Mouse (Mus musculus) kidney, embryonic 14.5 days (tissue): ENCODE measurements at regions not wholly inside any gene's neighbourhood (a gene's known extent, or its start where the extent isn't known, plus 50 kb on each side); places are given as distances from the start of the nearest gene placed in this dataset.

Source experiments
- ATAC-seq: fragments of 200-750 bp; cut with Nextera tagmentation; 2 replicates; pipeline ENCODE4 v1.8.0; 2017; ENCODE audit warnings: moderate number of reproducible peaks, mild to moderate bottlenecking, moderate TSS enrichment, moderate library complexity; ENCODE audit not compliant: low FRiP score, low TSS enrichment
- H3K27ac ChIP-seq: fragments of 300-500 bp; sonication (generic); 2 replicates; pipeline ENCODE4 v1.5.1; 2014; ENCODE audit warnings: low read depth, mild to moderate bottlenecking, low read length, moderate library complexity, mixed read lengths
- H3K27me3 ChIP-seq: fragments of 300-500 bp; sonication (generic); 2 replicates; pipeline ENCODE4 v1.6.1; 2014; ENCODE audit warnings: mild to moderate bottlenecking, low read length; ENCODE audit not compliant: control insufficient read depth, insufficient read depth
- H3K36me3 ChIP-seq: fragments of 300-500 bp; sonication (generic); 2 replicates; pipeline ENCODE4 v1.6.1; 2014; ENCODE audit warnings: low read length, mixed read lengths; ENCODE audit not compliant: control insufficient read depth, insufficient read depth
- H3K4me1 ChIP-seq: fragments of 300-500 bp; sonication (generic); 2 replicates; pipeline ENCODE4 v1.6.1; 2014; ENCODE audit warnings: low read length, mixed read lengths; ENCODE audit not compliant: control insufficient read depth, insufficient read depth
- H3K4me2 ChIP-seq: fragments of 300-500 bp; sonication (generic); replicated peaks from 2 replicates; pipeline ENCODE4 v1.6.1; 2014; ENCODE audit warnings: low read depth, mild to moderate bottlenecking, low read length
- H3K4me3 ChIP-seq: fragments of 300-500 bp; sonication (generic); 2 replicates; pipeline ENCODE4 v1.5.1; 2014; ENCODE audit warnings: mild to moderate bottlenecking, low read length
- H3K9ac ChIP-seq: fragments of 300-500 bp; sonication (generic); 2 replicates; pipeline ENCODE4 v1.6.1; 2014; ENCODE audit warnings: low read depth, mild to moderate bottlenecking, low read length, moderate library complexity
- H3K9me3 ChIP-seq: fragments of 300-500 bp; sonication (generic); 2 replicates; pipeline ENCODE4 v1.6.1; 2016; ENCODE audit warnings: low read length; ENCODE audit not compliant: control insufficient read depth
- WGBS: fragments of 180-500 bp; shearing (Covaris S2); extraction: QIAGEN DNeasy Blood & Tissue Kit; methylation state at CpG from one replicate; pipeline ENCODE4 v1.1.7; 2014; 5-methylcytosine and 5-hydroxymethylcytosine counted together

GRCm38 (mm10) chr11:45785806-45786205, 66.0 kb upstream of the Clint1 start:
- Histone ChIP-seq H3K4me2 (no peak overlapping the region), H3K4me3 (no peak overlapping the region), H3K27ac (no peak overlapping the region), H3K36me3 (no peaks in the 10 kb centered on the region), H3K4me1 (no peaks in the 10 kb centered on the region), H3K27me3 (no peaks in the 10 kb centered on the region), H3K9ac (no peak overlapping the region), H3K9me3 (no peaks in the 10 kb centered on the region)
- 61% methylated on average over 9 of the region's 9 CpGs for WGBS
- ATAC-seq, result no peak

DNA sequence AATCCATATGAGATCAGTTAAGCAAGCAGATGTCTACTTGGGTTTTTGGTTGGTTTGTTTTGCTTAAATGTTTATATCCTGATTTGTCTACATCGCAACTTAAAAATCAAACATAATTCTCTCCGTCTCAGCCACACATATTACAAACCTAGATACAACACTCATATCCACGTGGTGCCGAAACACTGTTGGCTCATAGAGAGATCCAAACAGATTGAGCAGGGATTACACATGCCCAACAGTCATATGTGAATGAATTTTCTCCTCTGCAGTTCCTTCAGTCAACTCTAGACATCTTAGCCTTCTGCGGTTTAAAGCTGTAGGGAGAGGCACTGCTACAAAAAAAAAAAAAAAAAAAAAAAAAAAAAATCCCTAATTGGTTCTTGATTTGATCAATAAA, 64.4 kb upstream of the Clint1 start:
- 94% methylated on average over 5 of the region's 5 CpGs for WGBS
- no peaks in the 10 kb centered on the region for H3K4me1 ChIP-seq
- no peak overlapping the region for H3K4me3 ChIP-seq
- ATAC-seq, result no peak
- no peak overlapping the region for H3K4me2 ChIP-seq
- H3K27me3 ChIP-seq, result no peaks in the 10 kb centered on the region
- H3K9ac ChIP-seq, result no peak overlapping the region
- no peaks in the 10 kb centered on the region for H3K9me3 ChIP-seq
- no peaks in the 10 kb centered on the region for H3K36me3 ChIP-seq
- H3K27ac ChIP-seq, result no peak overlapping the region

- no peak overlapping the region for H3K4me2 ChIP-seq
- WGBS, result 91% methylated on average over 3 of the region's 3 CpGs
- no peaks in the 10 kb centered on the region for H3K27me3 ChIP-seq
- H3K4me3 ChIP-seq, result no peak overlapping the region
- no peaks in the 10 kb centered on the region for H3K4me1 ChIP-seq
- no peaks in the 10 kb centered on the region for H3K36me3 ChIP-seq
- H3K9ac ChIP-seq, result no peak overlapping the region
- no peak overlapping the region for H3K27ac ChIP-seq
- ATAC-seq, result no peak
- H3K9me3 ChIP-seq, result no peaks in the 10 kb centered on the region
Measured at GRCm38 (mm10) chr11:45789886-45790285, 62.0 kb upstream of the Clint1 start.

GRCm38 (mm10) chr11:45790504-45790903, 61.3 kb upstream of the Clint1 start:
- Histone ChIP-seq H3K4me3 (no peak overlapping the region), H3K9ac (no peak overlapping the region), H3K36me3 (no peaks in the 10 kb centered on the region), H3K4me2 (no peak overlapping the region), H3K9me3 (no peaks in the 10 kb centered on the region), H3K27ac (no peak overlapping the region), H3K27me3 (no peaks in the 10 kb centered on the region), H3K4me1 (no peaks in the 10 kb centered on the region)
- no peak for ATAC-seq
- 86% methylated on average over 8 of the region's 8 CpGs for WGBS

DNA sequence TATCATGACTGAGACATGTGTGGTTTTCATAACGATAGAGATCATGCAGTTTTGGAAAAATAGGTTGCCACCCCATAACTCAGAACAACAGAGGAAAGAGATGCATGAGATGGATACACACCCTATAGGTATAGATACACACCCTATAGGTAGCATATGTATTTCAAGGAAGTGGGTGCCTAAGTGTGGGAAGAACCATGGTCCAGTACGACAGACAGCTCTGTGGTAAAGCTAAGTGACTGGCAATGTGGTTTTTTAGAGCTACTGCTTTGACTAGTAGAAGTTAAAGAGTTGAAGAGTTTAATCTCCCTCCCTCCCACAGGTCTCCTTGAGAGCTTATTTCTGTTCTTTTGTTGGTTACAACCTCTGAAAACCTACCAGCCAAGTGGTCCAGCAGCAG, 60.2 kb upstream of the Clint1 start:
- Histone ChIP-seq H3K36me3 (no peaks in the 10 kb centered on the region), H3K4me2 (no peak overlapping the region), H3K9ac (no peak overlapping the region), H3K4me1 (no peaks in the 10 kb centered on the region), H3K27ac (no peak overlapping the region), H3K9me3 (no peaks in the 10 kb centered on the region), H3K4me3 (no peak overlapping the region), H3K27me3 (no peaks in the 10 kb centered on the region)
- ATAC-seq, result no peak
- WGBS, result 90% methylated on average over 2 of the region's 2 CpGs

DNA sequence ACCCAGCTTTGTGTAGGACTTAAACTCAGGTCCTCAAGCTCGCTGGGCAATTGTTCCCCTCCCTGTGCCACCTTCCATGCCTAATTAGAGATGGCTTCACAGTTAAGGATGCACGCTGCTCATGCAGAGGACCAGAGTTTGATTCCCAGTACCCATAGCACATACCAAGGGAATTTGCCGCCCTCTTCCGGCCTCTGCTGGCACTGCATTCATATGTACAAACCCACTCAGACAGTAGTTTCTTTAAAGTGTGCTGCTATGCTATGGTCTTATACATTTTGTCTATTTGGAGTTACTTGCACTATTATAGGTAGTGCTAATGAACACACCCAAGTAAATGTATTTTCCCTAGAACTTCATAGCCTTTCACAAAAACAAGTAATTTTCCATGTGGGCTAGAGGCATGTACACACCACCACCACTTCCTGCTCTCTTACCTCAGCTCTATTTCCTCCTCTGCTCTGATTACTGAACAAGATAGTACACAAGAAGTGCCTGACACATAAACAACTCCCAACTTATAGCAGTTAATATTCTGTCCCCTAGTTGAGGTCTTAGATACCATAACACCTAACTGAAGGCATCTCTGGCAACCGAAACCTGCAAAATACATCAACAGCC, 57.4 kb upstream of the Clint1 start:
- Histone ChIP-seq H3K4me3 (no peak overlapping the region), H3K4me2 (no peak overlapping the region), H3K27me3 (0 out of 2 replicates have a peak, but pooled peaks cover 2% of the 10 kb centered on the region), H3K9me3 (no peaks in the 10 kb centered on the region), H3K4me1 (no peaks in the 10 kb centered on the region), H3K27ac (no peak overlapping the region), H3K9ac (no peak overlapping the region), H3K36me3 (no peaks in the 10 kb centered on the region)
- WGBS, result 80% methylated on average over 5 of the region's 5 CpGs
- ATAC-seq, result no peak

DNA sequence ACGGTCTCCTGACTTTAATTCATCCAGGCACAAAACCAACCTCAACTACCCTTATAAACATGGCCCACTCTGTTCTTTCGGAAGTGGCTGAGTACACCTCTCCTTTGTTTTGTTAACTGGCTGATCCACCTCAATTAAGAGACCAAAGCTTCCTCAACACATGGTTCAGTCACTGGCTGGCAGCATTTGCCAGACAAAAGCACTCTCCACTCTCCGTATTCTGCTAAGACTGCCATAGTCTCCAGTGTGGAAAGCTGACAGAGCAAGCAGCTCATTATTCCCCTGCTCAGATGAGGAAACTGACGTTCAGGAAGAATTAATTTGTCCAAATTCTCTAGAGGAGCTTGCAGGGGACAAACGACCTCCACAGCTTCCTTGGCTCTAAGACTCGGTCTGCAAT, 56.5 kb upstream of the Clint1 start:
- 42% methylated on average over 6 of the region's 6 CpGs for WGBS
- H3K27ac ChIP-seq, result no peak overlapping the region

GRCm38 (mm10) chr11:45795731-45796130, 56.1 kb upstream of the Clint1 start:
- Histone ChIP-seq H3K27ac (no peak overlapping the region), H3K4me2 (no peak overlapping the region), H3K4me3 (no peak overlapping the region), H3K9ac (no peak overlapping the region), H3K36me3 (no peaks in the 10 kb centered on the region), H3K9me3 (no peaks in the 10 kb centered on the region), H3K4me1 (no peaks in the 10 kb centered on the region; the same call in 1 of the 2 replicates), H3K27me3 (0 out of 2 replicates have a peak, but pooled peaks cover 2% of the 10 kb centered on the region)
- peak; percentile 63 for ATAC-seq
- WGBS, result 8% methylated on average over 3 of the region's 3 CpGs

More for the DNA sequence above, 56.5 kb upstream of the Clint1 start:
- no peak for ATAC-seq
- Histone ChIP-seq H3K9me3 (no peaks in the 10 kb centered on the region), H3K9ac (no peak overlapping the region), H3K27me3 (0 out of 2 replicates have a peak, but pooled peaks cover 2% of the 10 kb centered on the region), H3K4me3 (no peak overlapping the region), H3K36me3 (no peaks in the 10 kb centered on the region), H3K4me1 (no peaks in the 10 kb centered on the region; the same call in 1 of the 2 replicates), H3K4me2 (no peak overlapping the region)

- no peaks in the 10 kb centered on the region for H3K36me3 ChIP-seq
- H3K4me2 ChIP-seq, result 0 out of 2 replicates have a peak overlapping the region, but pooled peaks have one; percentile 11
- 0 out of 2 replicates have a peak, but pooled peaks cover 2% of the 10 kb centered on the region for H3K27me3 ChIP-seq
- no peak overlapping the region for H3K9ac ChIP-seq
- 24% methylated on average over 9 of the region's 9 CpGs for WGBS
- no peaks in the 10 kb centered on the region for H3K9me3 ChIP-seq
- H3K27ac ChIP-seq, result no peak overlapping the region
- ATAC-seq, result peak; percentile 71
- H3K4me3 ChIP-seq, result no peak overlapping the region
- H3K4me1 ChIP-seq, result no peaks in the 10 kb centered on the region; the same call in 1 of the 2 replicates
Measured at GRCm38 (mm10) chr11:45799732-45800386, 52.0 kb upstream of the Clint1 start.
